Mouse (Mus musculus): ENCODE results near the gene Zfp277. TPM values are rescaled to one million over a fixed set of nuclear protein-coding genes. Genes with fewer than 3 reads are reported as not detected.

Zfp277 gene
- polyA plus RNA-seq, 1 experiment from 2014 or later = 31.9 TPM

DNA sequence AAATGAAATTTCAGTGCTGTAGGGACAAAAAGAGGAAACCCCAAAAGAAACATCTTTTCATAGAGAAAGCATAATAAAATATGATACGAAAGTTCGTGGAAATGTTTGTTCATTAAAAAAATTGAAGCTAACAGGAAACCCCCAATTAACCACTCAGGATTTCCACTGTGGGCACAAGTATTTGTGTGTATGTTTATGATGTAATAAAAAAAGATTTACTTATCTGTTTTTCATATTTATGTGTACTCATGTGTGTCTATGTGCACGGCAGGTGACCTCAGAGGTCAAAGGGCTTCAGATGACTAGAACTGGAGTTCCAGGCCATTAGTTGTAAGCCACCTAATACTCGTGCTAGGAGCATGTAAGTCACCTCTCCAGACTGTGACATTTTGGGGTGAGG is 173.0 kb downstream of the Zfp277 start:
- no peaks in the 10 kb centered on the region for H3K36me3 ChIP-seq
- H3K9me3 ChIP-seq = no peaks in the 10 kb centered on the region
- H3K4me1 ChIP-seq (replicated peaks) = no peaks in the 10 kb centered on the region
- no peak for ATAC-seq (ENCODE audit: low FRiP score, low read depth)
- no peak overlapping the region for H3K9ac ChIP-seq
- no peaks in the 10 kb centered on the region for H3K27me3 ChIP-seq
- 82% methylated on average over 4 of the region's 4 CpGs for WGBS
- no peak overlapping the region for H3K4me3 ChIP-seq
- no peak overlapping the region for H3K27ac ChIP-seq (replicated peaks)
- no peak overlapping the region for H3K4me2 ChIP-seq

DNA sequence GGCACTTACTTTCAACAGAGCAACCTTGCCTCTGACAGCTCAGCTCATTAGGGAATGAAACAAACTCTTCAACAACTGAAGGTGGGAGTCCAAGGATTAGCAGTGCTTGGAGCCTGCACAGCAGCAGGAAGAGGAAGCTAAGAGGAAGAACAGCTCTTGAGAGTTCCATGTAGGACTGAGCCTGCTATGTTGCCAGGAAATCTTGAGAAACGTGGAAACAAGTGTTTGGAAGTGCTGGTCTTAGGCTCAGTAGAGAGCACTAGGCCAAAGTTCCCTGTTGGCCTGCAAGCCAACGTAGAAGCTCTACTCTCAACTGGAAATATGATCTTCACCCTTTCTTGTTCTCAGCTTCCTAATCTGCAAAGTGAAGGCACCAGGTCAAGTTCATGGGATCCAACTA is 177.4 kb downstream of the Zfp277 start:
- Histone ChIP-seq H3K9me3 (no peaks in the 10 kb centered on the region), H3K36me3 (no peaks in the 10 kb centered on the region), H3K4me2 (no peak overlapping the region), H3K27me3 (no peaks in the 10 kb centered on the region), H3K27ac (replicated peaks) (no peak overlapping the region), H3K9ac (no peak overlapping the region), H3K4me3 (no peak overlapping the region), H3K4me1 (replicated peaks) (no peaks in the 10 kb centered on the region)
- WGBS = 76% methylated on average over 2 of the region's 2 CpGs
- no peak for ATAC-seq (ENCODE audit: low FRiP score, low read depth)

Other genes starting within 250 kb of the Zfp277 start
- gene Lsmem1, start 246.4 kb downstream of the Zfp277 start, polyA plus RNA-seq (2015; fragmentation: Nextera tagmentation; extraction: Ambion mirVana) = 0.10 TPM in 1 of 2 replicates, not detected in the other
- 156 and 163 TPM in 2 replicates for gene Ifrd1, start 197.4 kb downstream of the Zfp277 start, polyA plus RNA-seq (2015; fragmentation: Nextera tagmentation; extraction: Ambion mirVana)
- gene Dock4, start 50 bp upstream of the Zfp277 start, polyA plus RNA-seq (2015; fragmentation: Nextera tagmentation; extraction: Ambion mirVana) = 30.4 and 31.0 TPM in 2 replicates